Mouse (Mus musculus) hindbrain, embryonic 12.5 days (tissue): Measurements from ENCODE around the gene Tpsab1. TPM values are rescaled to one million over a fixed set of nuclear protein-coding genes. Genes with fewer than 3 reads are reported as not detected.

Experiments
- ATAC-seq: fragments of 200-750 bp; cut with Nextera tagmentation; 2 replicates; pipeline ENCODE4 v1.8.0; 2017; ENCODE audit warnings: moderate TSS enrichment; ENCODE audit not compliant: low FRiP score
- H3K27ac ChIP-seq: fragments of 300-500 bp; sonication (generic); 2 replicates; pipeline ENCODE4 v1.5.1; 2016; ENCODE audit warnings: mild to moderate bottlenecking
- H3K27me3 ChIP-seq: fragments of 300-500 bp; sonication (generic); 2 replicates; pipeline ENCODE4 v1.6.1; 2016; ENCODE audit warnings: mild to moderate bottlenecking
- H3K36me3 ChIP-seq: fragments of 300-500 bp; sonication (generic); 2 replicates; pipeline ENCODE4 v1.6.1; 2016; ENCODE audit warnings: mild to moderate bottlenecking
- H3K4me1 ChIP-seq: fragments of 300-500 bp; sonication (generic); 2 replicates; pipeline ENCODE4 v1.6.1; 2016
- H3K4me2 ChIP-seq: fragments of 300-500 bp; sonication (generic); replicated peaks from 2 replicates; pipeline ENCODE4 v1.6.1; 2016; ENCODE audit warnings: mild to moderate bottlenecking
- H3K4me3 ChIP-seq: fragments of 300-500 bp; sonication (generic); 2 replicates; pipeline ENCODE4 v1.5.1; 2016; ENCODE audit warnings: mild to moderate bottlenecking
- H3K9ac ChIP-seq: fragments of 300-500 bp; sonication (generic); 2 replicates; pipeline ENCODE4 v1.6.1; 2016; ENCODE audit warnings: mild to moderate bottlenecking, moderate library complexity
- H3K9me3 ChIP-seq: fragments of 300-500 bp; sonication (generic); replicated peaks from 2 replicates; pipeline ENCODE4 v1.6.1; 2016; ENCODE audit warnings: mild to moderate bottlenecking
- WGBS: fragments of 180-500 bp; shearing (Covaris S2); methylation state at CpG from one replicate; pipeline ENCODE4 v1.1.7; 2016; 5-methylcytosine and 5-hydroxymethylcytosine counted together
- polyA plus RNA-seq: library from polyadenylated mRNA; unstranded; fragments of >200 nt; fragmentation: Nextera tagmentation; extraction: Ambion mirVana; gene quantifications from 2 replicates; pipeline ENCODE4 v1.2.1, GENCODE M21; 2016

The Tpsab1 gene
- polyA plus RNA-seq, 1 experiment from 2014 or later, result not detected

DNA sequence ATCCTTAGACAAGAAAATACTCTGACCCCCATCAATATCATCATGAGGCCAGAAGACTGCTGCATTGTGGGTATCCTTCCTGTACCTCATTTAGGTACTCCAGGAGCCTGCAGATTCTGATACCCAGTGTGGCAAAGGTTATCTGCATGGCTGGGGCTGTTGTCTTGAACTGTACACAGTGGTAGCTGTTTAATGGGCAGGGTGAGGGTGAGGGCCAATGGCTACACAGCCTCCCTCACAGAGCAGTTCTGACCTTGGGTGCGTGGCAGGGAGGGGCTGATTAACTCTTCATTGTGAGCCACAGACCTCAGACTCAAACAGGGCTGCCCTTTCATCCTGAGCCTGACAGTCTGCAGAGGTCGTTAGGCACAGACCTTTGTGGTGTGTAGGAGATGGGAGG, 22.4 kb downstream of the Tpsab1 start:
- 34% methylated on average over 2 of the region's 2 CpGs for WGBS
- ATAC-seq, result no peak
- Histone ChIP-seq H3K27ac (no peak overlapping the region), H3K4me3 (no peak overlapping the region), H3K36me3 (no peaks in the 10 kb centered on the region), H3K4me2 (no peak overlapping the region), H3K4me1 (no peaks in the 10 kb centered on the region), H3K27me3 (peaks cover 4% of the 10 kb centered on the region; the same call in 1 of the 2 replicates), H3K9ac (no peak overlapping the region), H3K9me3 (no peaks in the 10 kb centered on the region)

DNA sequence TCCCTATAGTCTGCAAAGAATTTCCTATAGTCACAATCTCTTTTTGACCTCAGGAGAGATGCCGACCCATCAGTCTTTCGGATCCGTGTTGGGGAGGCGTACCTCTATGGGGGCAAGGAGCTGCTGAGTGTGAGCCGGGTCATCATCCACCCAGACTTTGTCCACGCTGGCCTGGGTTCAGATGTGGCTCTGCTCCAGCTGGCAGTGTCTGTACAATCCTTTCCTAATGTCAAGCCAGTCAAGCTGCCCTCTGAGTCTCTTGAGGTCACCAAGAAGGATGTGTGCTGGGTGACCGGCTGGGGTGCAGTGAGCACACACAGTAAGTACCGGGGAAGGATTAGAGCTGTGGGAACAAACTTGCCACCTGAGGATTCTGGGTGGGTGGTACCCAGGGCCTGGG, 24.5 kb downstream of the Tpsab1 start:
- H3K27ac ChIP-seq, result no peak overlapping the region
- no peak overlapping the region for H3K9ac ChIP-seq
- no peaks in the 10 kb centered on the region for H3K9me3 ChIP-seq
- H3K27me3 ChIP-seq, result peaks cover 4% of the 10 kb centered on the region; the same call in 1 of the 2 replicates
- H3K36me3 ChIP-seq, result no peaks in the 10 kb centered on the region
- no peak for ATAC-seq
- H3K4me2 ChIP-seq, result no peak overlapping the region
- H3K4me3 ChIP-seq, result no peak overlapping the region
- no peaks in the 10 kb centered on the region for H3K4me1 ChIP-seq
- 89% methylated on average over 8 of the region's 8 CpGs for WGBS

DNA sequence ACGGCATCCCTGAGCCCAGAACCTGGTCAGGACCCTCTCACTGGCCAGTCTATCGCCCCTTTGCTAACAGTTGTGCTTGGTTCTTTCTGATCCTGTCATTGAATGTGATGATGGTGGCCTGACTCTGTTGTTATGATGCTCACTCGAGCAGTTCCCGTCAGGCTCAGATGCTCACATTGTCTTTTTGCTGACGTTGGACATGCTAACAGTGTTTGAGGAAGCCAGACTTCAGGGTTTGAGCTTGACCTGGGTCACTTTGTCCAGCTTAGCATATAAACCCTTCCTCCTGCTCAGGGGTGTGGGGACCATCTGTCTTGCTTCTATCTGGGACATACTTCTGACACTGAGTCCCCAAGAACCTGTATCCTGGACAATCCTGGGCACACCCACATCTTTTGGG, 27.0 kb downstream of the Tpsab1 start, which contains the start of gene Prss29:
Gene Prss29, plus strand, starts transcription at position 301 of the 400 bp plus-strand sequence.
- WGBS, result 78% methylated on average over 5 of the region's 5 CpGs
- Histone ChIP-seq H3K9ac (no peak within 1 kb of the TSS), H3K4me3 (no peak within 1 kb of the TSS), H3K4me1 (no peaks in the 10 kb centered on the region), H3K36me3 (no peaks in the 10 kb centered on the region), H3K27ac (no peak within 1 kb of the TSS), H3K4me2 (no peak within 1 kb of the TSS), H3K27me3 (peaks cover 3% of the 10 kb centered on the region; the same call in 1 of the 2 replicates), H3K9me3 (no peaks in the 10 kb centered on the region)
- ATAC-seq, result no peak

DNA sequence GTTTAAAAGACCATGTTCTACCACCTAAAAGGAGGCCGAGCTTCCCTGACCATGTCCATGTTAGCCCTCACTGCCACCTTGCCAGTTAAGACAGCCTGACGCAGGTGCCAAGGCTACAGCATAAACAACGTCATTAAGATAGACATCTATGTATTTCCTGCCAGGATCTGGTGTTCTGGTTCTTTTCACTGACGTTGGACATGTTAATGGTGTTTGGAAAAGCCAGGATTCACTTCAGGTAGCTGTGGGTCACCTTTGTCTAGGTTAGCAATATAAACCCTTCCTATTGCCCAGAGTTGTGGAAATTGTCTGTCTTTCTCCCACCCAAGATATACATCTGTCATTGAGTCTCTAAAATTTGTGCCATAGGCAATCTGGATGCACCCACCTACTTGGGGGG, 37.0 kb downstream of the Tpsab1 start, which contains the start of gene Prss28:
Gene Prss28, plus strand, starts transcription at position 301 of the 400 bp plus-strand sequence.
- H3K27me3 ChIP-seq, result 0 out of 2 replicates have a peak, but pooled peaks cover 2% of the 10 kb centered on the region
- 90% methylated on average over 4 of the region's 4 CpGs for WGBS
- H3K4me2 ChIP-seq, result no peak within 1 kb of the TSS
- H3K36me3 ChIP-seq, result no peaks in the 10 kb centered on the region
- no peak within 1 kb of the TSS for H3K4me3 ChIP-seq
- H3K4me1 ChIP-seq, result no peaks in the 10 kb centered on the region
- no peak within 1 kb of the TSS for H3K27ac ChIP-seq
- no peaks in the 10 kb centered on the region for H3K9me3 ChIP-seq
- ATAC-seq, result no peak
- no peak within 1 kb of the TSS for H3K9ac ChIP-seq

DNA sequence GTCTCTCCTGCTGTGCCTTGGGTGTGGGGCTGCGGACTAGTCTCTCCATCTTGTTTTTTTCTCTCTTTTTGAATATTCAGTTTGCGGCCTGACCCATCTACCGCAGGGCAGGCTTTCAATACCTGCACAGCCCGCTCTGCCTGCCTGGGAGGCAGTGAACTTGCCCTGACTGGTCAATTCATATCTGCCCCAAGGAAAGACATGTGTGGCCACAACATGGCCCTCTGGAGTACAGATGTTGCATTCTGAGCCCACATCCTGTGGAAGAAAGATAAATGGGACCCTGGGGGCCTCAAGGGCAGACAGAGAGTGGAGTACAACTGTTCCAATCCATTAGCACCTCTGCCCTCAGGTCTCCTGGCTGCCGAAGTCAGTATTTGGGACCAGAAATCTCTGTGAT, 47.3 kb downstream of the Tpsab1 start, which contains the start of gene Prss34:
Gene Prss34, plus strand, starts transcription at position 301 of the 400 bp plus-strand sequence.
- WGBS, result 81% methylated on average over 5 of the region's 5 CpGs

DNA sequence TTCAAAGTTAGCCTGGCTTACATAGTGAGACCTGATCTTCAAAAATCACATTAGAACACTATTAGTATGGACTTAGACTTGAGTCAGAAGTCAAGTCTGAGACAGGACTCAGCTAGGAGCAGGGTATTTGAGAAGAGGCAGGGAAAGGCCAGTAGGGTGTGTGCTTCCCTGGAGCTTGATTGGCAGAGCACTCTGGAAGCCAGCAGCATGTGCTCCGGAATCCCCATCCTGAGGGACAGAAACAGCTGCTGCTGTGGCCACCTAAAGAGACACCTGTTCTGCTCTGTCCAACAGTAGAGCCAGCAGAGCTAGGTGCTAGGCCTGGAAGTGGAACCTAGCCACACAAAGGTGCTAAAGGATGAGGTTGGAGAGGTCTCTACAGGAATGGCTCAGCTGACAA, 51.3 kb downstream of the Tpsab1 start:
- whole genome bisulfite sequencing, result 59% methylated on average over 1 of the region's 1 CpGs
- no peaks in the 10 kb centered on the region for H3K9me3 ChIP-seq
- H3K4me1 ChIP-seq, result no peaks in the 10 kb centered on the region
- no peak overlapping the region for H3K4me3 ChIP-seq
- no peak overlapping the region for H3K27ac ChIP-seq
- no peak for ATAC-seq
- H3K27me3 ChIP-seq, result no peaks in the 10 kb centered on the region
- no peaks in the 10 kb centered on the region for H3K36me3 ChIP-seq
- no peak overlapping the region for H3K9ac ChIP-seq
- H3K4me2 ChIP-seq, result no peak overlapping the region

More for the DNA sequence above, 47.3 kb downstream of the Tpsab1 start, which contains the start of gene Prss34:
- no peaks in the 10 kb centered on the region for H3K9me3 ChIP-seq
- H3K4me1 ChIP-seq, result no peaks in the 10 kb centered on the region
- H3K4me2 ChIP-seq, result no peak within 1 kb of the TSS
- H3K27me3 ChIP-seq, result no peaks in the 10 kb centered on the region
- no peak for ATAC-seq
- no peak within 1 kb of the TSS for H3K9ac ChIP-seq
- no peaks in the 10 kb centered on the region for H3K36me3 ChIP-seq
- H3K27ac ChIP-seq, result no peak within 1 kb of the TSS
- no peak within 1 kb of the TSS for H3K4me3 ChIP-seq

DNA sequence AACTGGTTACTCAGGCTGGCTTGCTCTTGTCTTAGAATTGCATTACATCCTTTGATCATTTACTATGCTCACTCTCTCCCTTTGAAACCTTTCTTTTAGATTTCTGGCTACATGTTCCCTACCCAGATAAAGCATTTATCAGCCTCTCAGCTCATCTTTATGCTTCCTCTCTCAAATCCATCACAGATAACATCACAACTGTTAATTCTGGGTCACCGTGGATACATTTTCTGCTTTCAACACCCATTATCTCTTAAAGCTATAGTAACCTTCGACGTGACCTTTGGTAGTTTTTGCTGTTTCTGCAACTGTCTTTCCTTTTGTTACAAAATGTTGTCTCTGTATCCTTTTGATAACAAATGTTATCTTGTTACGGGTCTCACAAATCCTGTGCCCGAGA, 51.9 kb downstream of the Tpsab1 start:
- Histone ChIP-seq H3K9me3 (no peaks in the 10 kb centered on the region), H3K27me3 (no peaks in the 10 kb centered on the region), H3K4me1 (no peaks in the 10 kb centered on the region), H3K27ac (no peak overlapping the region), H3K9ac (no peak overlapping the region), H3K36me3 (no peaks in the 10 kb centered on the region), H3K4me3 (no peak overlapping the region), H3K4me2 (no peak overlapping the region)
- 80% methylated on average over 5 of the region's 5 CpGs for WGBS
- no peak for ATAC-seq

Other genes with a start within 250 kb of the Tpsab1 start
- gene Telo2, start 229.6 kb downstream of the Tpsab1 start, polyA plus RNA-seq, result 42.5 and 43.2 TPM in 2 replicates
- not detected in 2 replicates for gene Ptx4, start 224.8 kb downstream of the Tpsab1 start, polyA plus RNA-seq
- gene Clcn7, start 212.2 kb downstream of the Tpsab1 start, polyA plus RNA-seq, result 24.4 and 26.9 TPM in 2 replicates
- gene Ccdc154, start 183.1 kb downstream of the Tpsab1 start, polyA plus RNA-seq, result not detected in 2 replicates
- gene Gm38655, start 170.1 kb downstream of the Tpsab1 start, polyA plus RNA-seq, result not detected in 2 replicates
- 33.6 and 34.6 TPM in 2 replicates for gene BC003965, start 161.0 kb downstream of the Tpsab1 start, polyA plus RNA-seq
- gene Unkl, start 157.2 kb downstream of the Tpsab1 start, polyA plus RNA-seq, result 13.0 and 13.3 TPM in 2 replicates
- 59.4 and 59.5 TPM in 2 replicates for gene Gnptg, start 105.4 kb downstream of the Tpsab1 start, polyA plus RNA-seq
- 60.0 and 61.8 TPM in 2 replicates for gene Tsr3, start 105.4 kb downstream of the Tpsab1 start, polyA plus RNA-seq
- 5.5 and 5.9 TPM in 2 replicates for gene Baiap3, start 89.2 kb downstream of the Tpsab1 start, polyA plus RNA-seq
- 713 and 760 TPM in 2 replicates for gene Ube2i, start 70.9 kb downstream of the Tpsab1 start, polyA plus RNA-seq
- not detected in 2 replicates for gene Prss34, start 47.2 kb downstream of the Tpsab1 start, polyA plus RNA-seq
- gene Prss28, start 36.9 kb downstream of the Tpsab1 start, polyA plus RNA-seq, result not detected in 2 replicates
- not detected in 2 replicates for gene Prss29, start 26.9 kb downstream of the Tpsab1 start, polyA plus RNA-seq
- gene Tpsb2, start 20.7 kb upstream of the Tpsab1 start, polyA plus RNA-seq, result not detected in 2 replicates
- gene Tpsg1, start 23.7 kb upstream of the Tpsab1 start, polyA plus RNA-seq, result 0.86 TPM in 1 of 2 replicates, not detected in the other
- gene Cacna1h, start 88.2 kb upstream of the Tpsab1 start, polyA plus RNA-seq, result 12.5 and 12.7 TPM in 2 replicates
- gene Tekt4, start 109.1 kb upstream of the Tpsab1 start, polyA plus RNA-seq, result 1.0 and 1.7 TPM in 2 replicates
- gene Sstr5, start 151.7 kb upstream of the Tpsab1 start, polyA plus RNA-seq, result 0.14 TPM in 1 of 2 replicates, not detected in the other
- gene Sox8, start 225.1 kb upstream of the Tpsab1 start, polyA plus RNA-seq, result 11.8 and 12.7 TPM in 2 replicates
- gene Lmf1, start 233.5 kb upstream of the Tpsab1 start, polyA plus RNA-seq, result 25.7 and 26.2 TPM in 2 replicates